Mouse (Mus musculus): ENCODE measurements around the gene Sdhd.

Gene Sdhd

GRCm38 (mm10) chr9:50586955-50587354 lies 16.7 kb downstream of the Sdhd start:
- no peak for DNase-seq (ENCODE audit: low spot score in 2 of 2)

- no peak for DNase-seq (ENCODE audit: low spot score in 2 of 2)
Measured at GRCm38 (mm10) chr9:50585145-50585818, 18.3 kb downstream of the Sdhd start.

GRCm38 (mm10) chr9:50580370-50580769 lies 23.2 kb downstream of the Sdhd start:
- no peak for DNase-seq (ENCODE audit: low spot score in 2 of 2)

GRCm38 (mm10) chr9:50569599-50570525 lies 33.8 kb downstream of the Sdhd start:
- no peak for DNase-seq (ENCODE audit: low spot score in 2 of 2)

- no peak for DNase-seq (ENCODE audit: low spot score in 2 of 2)
Measured at GRCm38 (mm10) chr9:50567881-50568280, 35.7 kb downstream of the Sdhd start.

- no peak for DNase-seq (ENCODE audit: low spot score in 2 of 2)
Measured at GRCm38 (mm10) chr9:50567372-50567771, 36.2 kb downstream of the Sdhd start.

- DNase-seq (ENCODE audit: low spot score in 2 of 2): no peak
Measured at GRCm38 (mm10) chr9:50565940-50566339, 37.7 kb downstream of the Sdhd start.

- DNase-seq (ENCODE audit: low spot score in 2 of 2): no peak
Measured at GRCm38 (mm10) chr9:50565173-50565572, 38.4 kb downstream of the Sdhd start.

- no peak for DNase-seq (ENCODE audit: low spot score in 2 of 2)
Measured at GRCm38 (mm10) chr9:50561918-50562360, 41.7 kb downstream of the Sdhd start.

GRCm38 (mm10) chr9:50561145-50561917 lies 42.3 kb downstream of the Sdhd start, which contains the start of gene Tex12:
Gene Tex12 (minus strand): TSS chr9:50561325.
- no peak for DNase-seq (ENCODE audit: low spot score in 2 of 2)

GRCm38 (mm10) chr9:50555094-50555446 lies 48.5 kb downstream of the Sdhd start, which contains the start of gene Bco2:
Gene Bco2 (minus strand): TSS chr9:50555181.
- no peak for DNase-seq (ENCODE audit: low spot score in 2 of 2)

GRCm38 (mm10) chr9:50554241-50555093 lies 49.1 kb downstream of the Sdhd start, which contains the start of gene Il18:
Gene Il18 (plus strand): TSS chr9:50554827.
- DNase-seq (ENCODE audit: low spot score in 2 of 2): peak; percentile 16 to 50

GRCm38 (mm10) chr9:50553547-50553946 lies 50.1 kb downstream of the Sdhd start:
- DNase-seq (ENCODE audit: low spot score in 2 of 2): no peak

- no peak for DNase-seq (ENCODE audit: low spot score in 2 of 2)
Measured at GRCm38 (mm10) chr9:50552206-50552605, 51.4 kb downstream of the Sdhd start.

GRCm38 (mm10) chr9:50548936-50549335 lies 54.7 kb downstream of the Sdhd start:
- no peak for DNase-seq (ENCODE audit: low spot score in 2 of 2)

GRCm38 (mm10) chr9:50547859-50548478 lies 55.6 kb downstream of the Sdhd start:
- DNase-seq (ENCODE audit: low spot score in 2 of 2): peak in 1 of 2 experiments; percentile 40

Data from spleen, postnatal 10 days (tissue).